Mouse (Mus musculus) cerebellum, adult 2 months (tissue): ENCODE results near the gene Rrp15.

Experiments used
- CTCF ChIP-seq: fragments of 200-500 bp; IDR thresholded peaks from 2 replicates; pipeline ENCODE4 v1.5.1; 2011; ENCODE audit warnings: low read depth, mild to moderate bottlenecking, control low read depth, low read length, moderate library complexity, borderline replicate concordance; ENCODE audit not compliant: insufficient read depth
- POLR2A ChIP-seq: fragments of 200-500 bp; IDR thresholded peaks from 2 replicates; pipeline ENCODE4 v1.6.1; 2011; ENCODE audit warnings: low read length, control low read depth, borderline replicate concordance; ENCODE audit not compliant: insufficient read depth

DNA sequence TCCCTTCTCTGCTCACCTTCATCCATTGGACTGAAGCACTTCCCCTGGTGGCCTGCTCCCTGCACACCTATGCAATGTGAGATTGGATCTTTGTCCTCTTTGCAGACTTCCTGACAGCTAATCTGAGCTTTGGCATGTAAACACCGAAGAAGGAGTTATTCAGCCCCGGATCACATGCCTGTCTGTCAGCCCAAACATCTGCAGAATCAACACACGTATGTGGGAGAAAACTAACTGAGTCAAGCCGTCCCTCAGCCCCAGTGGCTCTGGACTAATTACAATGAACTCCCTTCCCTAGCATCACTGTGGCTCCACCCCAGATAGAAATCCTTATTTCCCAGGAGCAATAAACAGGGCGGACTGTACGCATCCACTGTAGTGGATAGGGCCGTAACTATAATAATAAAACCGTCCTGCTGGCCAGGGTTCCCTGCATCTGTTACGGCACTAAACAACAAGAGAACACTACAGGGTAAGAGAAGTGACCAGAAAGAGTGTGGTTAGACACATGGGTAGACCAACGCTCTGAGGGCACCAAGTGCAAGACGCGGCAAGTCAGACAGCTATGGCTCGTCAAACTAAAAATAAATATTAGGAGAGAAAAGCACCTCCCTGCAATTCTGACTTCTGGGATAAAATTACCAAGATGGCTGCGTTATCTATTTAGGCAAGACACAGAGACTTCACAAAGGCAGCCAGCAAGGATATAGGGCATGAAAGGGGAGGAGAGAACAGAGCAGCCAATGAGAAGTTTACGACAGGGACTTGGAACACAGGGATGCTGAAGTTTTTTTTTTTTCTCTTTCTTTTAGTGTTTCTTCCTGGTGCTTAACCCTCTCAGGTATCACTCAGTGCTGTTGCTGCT is 46.5 kb downstream of the Rrp15 start:
- TF ChIP-seq CTCF (no peak), POLR2A (no peak)
